Mouse (Mus musculus): ENCODE results near the gene Capn3.

Capn3 gene

GRCm38 (mm10) chr2:120455719-120456118 is at the start of gene Capn3:
Gene Capn3, plus strand, starts transcription at chr2:120456019.
- DNase-seq (ENCODE audit: low spot score): no peak

GRCm38 (mm10) chr2:120411096-120411628 is 44.7 kb upstream of the Capn3 start:
- DNase-seq (ENCODE audit: low spot score): no peak

GRCm38 (mm10) chr2:120414113-120414512 is 41.7 kb upstream of the Capn3 start:
- no peak for DNase-seq (ENCODE audit: low spot score)

GRCm38 (mm10) chr2:120414738-120415414 is 40.9 kb upstream of the Capn3 start:
- no peak for DNase-seq (ENCODE audit: low spot score)

GRCm38 (mm10) chr2:120424386-120424785 is 31.4 kb upstream of the Capn3 start:
- DNase-seq (ENCODE audit: low spot score): no peak

GRCm38 (mm10) chr2:120444486-120444885 is 11.3 kb upstream of the Capn3 start:
- DNase-seq (ENCODE audit: low spot score): no peak

- DNase-seq (ENCODE audit: low spot score): no peak
Measured at GRCm38 (mm10) chr2:120446373-120446772, 9.4 kb upstream of the Capn3 start.

GRCm38 (mm10) chr2:120447306-120447705 is 8.5 kb upstream of the Capn3 start:
- no peak for DNase-seq (ENCODE audit: low spot score)

- no peak for DNase-seq (ENCODE audit: low spot score)
Measured at GRCm38 (mm10) chr2:120450724-120451123, 5.1 kb upstream of the Capn3 start.

- no peak for DNase-seq (ENCODE audit: low spot score)
Measured at GRCm38 (mm10) chr2:120452600-120452999, 3.2 kb upstream of the Capn3 start.

GRCm38 (mm10) chr2:120454987-120455386 is 832 bp upstream of the Capn3 start:
- DNase-seq (ENCODE audit: low spot score): no peak

GRCm38 (mm10) chr2:120460216-120460615 is 4.4 kb downstream of the Capn3 start:
- no peak for DNase-seq (ENCODE audit: low spot score)

GRCm38 (mm10) chr2:120463328-120463727 is 7.5 kb downstream of the Capn3 start:
- no peak for DNase-seq (ENCODE audit: low spot score)

- no peak for DNase-seq (ENCODE audit: low spot score)
Measured at GRCm38 (mm10) chr2:120464091-120464490, 8.3 kb downstream of the Capn3 start.

- DNase-seq (ENCODE audit: low spot score): no peak
Measured at GRCm38 (mm10) chr2:120464732-120465396, 9.0 kb downstream of the Capn3 start.

- no peak for DNase-seq (ENCODE audit: low spot score)
Measured at GRCm38 (mm10) chr2:120465397-120465785, 9.6 kb downstream of the Capn3 start.

GRCm38 (mm10) chr2:120468011-120468410 is 12.2 kb downstream of the Capn3 start:
- DNase-seq (ENCODE audit: low spot score): no peak

- DNase-seq (ENCODE audit: low spot score): no peak
Measured at GRCm38 (mm10) chr2:120469220-120469619, 13.4 kb downstream of the Capn3 start.

GRCm38 (mm10) chr2:120469715-120470114 is 13.9 kb downstream of the Capn3 start:
- DNase-seq (ENCODE audit: low spot score): no peak

GRCm38 (mm10) chr2:120470856-120471255 is 15.0 kb downstream of the Capn3 start:
- DNase-seq (ENCODE audit: low spot score): no peak

- no peak for DNase-seq (ENCODE audit: low spot score)
Measured at GRCm38 (mm10) chr2:120476277-120477087, 20.7 kb downstream of the Capn3 start.

GRCm38 (mm10) chr2:120478600-120478999 is 22.8 kb downstream of the Capn3 start:
- DNase-seq (ENCODE audit: low spot score): peak; percentile 51

- DNase-seq (ENCODE audit: low spot score): no peak
Measured at GRCm38 (mm10) chr2:120481921-120482320, 26.1 kb downstream of the Capn3 start.
